Mouse (Mus musculus) brain, adult 2 months (tissue): ENCODE results near the gene Mtrex.
A peak's percentile ranks its signal among the peaks of the same experiment; 100 is the strongest.

Experiments
- DNase-seq: peaks from one replicate; pipeline ENCODE4 v3.0.0; 2011; ENCODE audit warnings: low read depth, low spot score

Gene Mtrex

DNA sequence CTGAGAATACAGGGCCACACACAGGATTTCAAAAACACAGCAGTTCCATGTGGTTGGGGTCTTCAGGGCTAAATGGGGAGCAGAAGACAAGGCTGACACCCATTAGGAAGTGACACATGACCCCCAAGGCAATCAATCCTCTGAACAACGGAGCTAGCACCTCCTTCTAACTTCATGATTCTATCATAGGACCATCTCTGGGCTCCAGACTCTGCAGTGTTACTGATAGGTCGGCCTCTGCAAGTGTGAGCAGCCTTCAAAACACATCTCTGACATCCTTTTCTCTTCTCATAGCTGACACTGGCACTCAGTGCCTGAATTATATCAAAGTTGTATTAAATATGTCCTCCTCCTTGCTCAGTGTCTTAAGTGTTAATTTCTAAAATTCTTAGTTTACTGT lies 94.6 kb downstream of the Mtrex start:
- DNase-seq, result no peak

- no peak for DNase-seq
These were observed 97.6 kb downstream of the Mtrex start for GRCm38 (mm10) chr13:112829619-112830018.

DNA sequence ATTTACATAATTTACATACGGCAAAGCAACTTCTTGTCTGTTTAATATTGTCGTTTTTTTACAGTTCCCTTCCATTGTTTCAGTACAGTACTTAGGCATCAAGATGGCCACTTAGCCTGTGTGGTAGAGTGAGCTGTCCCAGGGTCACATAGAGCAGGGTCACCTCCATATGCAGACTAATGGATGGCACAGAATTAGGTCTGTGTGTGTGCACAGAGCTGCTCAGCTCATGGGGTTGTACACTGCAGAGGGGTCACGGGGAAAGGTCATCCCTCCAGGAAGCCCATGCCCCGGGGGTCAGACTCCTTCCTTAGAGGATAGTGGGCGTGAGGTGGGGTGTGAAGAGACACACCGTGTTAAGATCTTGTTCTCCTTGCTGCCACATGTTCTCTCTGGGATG lies 101.7 kb downstream of the Mtrex start:
- DNase-seq, result no peak

DNA sequence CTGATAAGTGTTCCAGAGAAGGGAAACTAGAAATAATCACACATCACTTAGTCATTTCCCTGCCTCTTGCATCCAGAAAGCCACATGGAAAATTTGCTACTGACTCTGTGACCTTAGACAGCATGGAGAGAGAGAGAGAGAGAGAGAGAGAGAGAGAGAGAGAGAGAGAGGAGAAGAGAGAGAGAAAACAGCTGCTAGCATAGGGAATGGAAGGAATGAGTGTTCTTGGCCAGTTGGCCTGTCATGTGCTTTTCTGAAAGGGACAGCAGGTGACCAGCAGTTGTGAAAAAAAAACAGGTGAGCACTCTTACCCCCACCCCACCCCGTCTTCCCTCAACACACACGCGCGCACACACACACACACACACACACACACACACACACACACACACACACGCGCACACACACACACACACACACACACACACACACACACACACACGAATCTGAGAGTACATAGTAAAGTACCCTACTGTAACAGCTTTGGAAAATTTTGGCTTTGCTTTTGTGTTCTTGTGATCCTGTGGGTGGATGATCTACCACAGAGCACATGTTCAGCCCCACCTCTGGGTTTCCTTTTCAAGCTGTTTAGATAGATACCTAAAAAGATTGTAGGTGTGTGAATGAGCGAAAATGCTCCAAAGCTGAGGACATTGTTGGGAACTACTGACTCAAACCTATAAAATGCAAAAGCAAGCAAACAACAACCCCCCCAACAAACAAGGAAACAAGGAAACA lies 103.1 kb downstream of the Mtrex start:
- DNase-seq, result peak; percentile 72

DNA sequence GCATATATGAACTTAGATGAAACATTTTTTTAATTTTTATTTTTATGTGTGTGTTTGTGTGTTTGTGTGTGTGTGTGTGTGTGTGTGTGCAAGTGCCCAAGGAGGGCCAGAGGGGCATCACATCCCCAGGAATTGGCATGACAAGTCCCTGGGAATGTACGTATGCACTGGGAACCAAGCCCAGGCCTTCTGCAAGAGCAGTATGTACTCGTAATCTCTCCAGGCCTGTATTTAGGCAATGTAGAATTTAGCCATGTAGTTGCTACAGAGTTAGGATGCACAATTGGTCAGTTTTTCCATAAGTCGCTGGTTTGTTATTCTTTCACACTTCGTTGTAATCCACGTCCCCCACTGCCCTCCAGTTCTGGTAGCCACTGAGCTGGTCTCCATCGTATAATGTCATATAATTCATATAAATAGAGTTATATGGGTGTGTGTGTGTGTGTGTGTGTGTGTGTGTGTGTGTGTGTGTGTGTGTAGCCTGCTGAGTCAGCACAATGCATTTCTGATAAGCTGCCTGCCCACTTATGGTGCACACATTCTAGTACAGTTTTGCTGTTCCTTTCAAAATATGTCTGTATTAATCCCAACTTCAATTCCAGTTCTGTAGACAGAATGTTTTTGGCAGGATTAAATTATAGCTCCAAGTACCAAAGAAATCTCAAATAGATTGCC lies 103.8 kb downstream of the Mtrex start:
- no peak for DNase-seq

- DNase-seq, result no peak
These were observed 104.8 kb downstream of the Mtrex start for GRCm38 (mm10) chr13:112822413-112822812.

DNA sequence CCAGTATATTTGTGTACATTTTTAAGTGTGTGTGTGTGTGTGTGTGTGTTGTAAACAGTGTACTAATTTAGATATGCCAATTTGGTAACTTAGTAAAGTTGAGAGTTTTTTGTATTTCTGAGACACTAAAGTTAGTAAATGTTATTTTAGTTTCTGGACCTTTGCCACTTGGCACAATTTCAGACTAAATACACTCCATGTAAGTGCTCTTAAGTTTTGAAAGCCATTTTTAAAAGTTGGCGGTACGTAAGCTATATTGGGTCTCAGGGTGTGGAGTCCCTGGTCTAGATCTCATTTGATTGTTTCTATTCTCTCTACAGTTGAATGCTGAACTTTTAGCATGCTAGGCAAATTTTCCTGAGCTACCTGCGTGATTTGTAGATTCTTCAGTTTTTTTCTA lies 109.1 kb downstream of the Mtrex start:
- no peak for DNase-seq
